ENCODE assay signal across 13 mouse cellular contexts in the genomic region with DNA sequence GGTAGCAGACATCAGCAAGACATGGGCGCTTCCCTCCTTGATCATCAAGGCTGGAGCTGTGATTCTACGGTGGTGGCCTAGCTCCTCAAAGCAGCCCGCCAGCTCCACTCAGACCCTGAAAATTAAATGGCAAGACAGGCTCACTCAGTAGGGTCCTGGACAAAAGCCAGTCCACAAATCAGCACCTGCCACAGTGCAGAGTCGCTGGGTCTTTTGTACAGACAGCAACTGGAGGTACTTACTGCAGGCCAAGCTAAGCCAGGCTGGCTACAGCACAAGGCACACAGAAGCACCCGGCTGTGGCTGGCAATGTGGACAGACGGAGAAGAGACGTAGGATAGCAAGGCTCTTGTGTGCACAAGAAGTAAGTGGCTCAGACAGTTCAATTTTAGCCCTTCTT.
DNase-seq lines count a peak whose midpoint lies in the region; ATAC-seq and TF ChIP-seq lines count a peak whose summit lies in the region.
"Had no signal": no experiment of that assay in that cellular context is flagged by ENCODE, and none has a peak within 500 bp of the region (broad histone marks: within the 10 kb centered on the region; RNA-seq: fewer than 3 reads in every experiment).

No protein-coding gene starts in this region.

- H3K9ac ChIP-seq in heart, embryonic 11.5 days (ENCODE audit: low read depth, low read length) = no peak overlapping the region
- H3K9ac ChIP-seq in heart, adult 2 months (ENCODE audit: low read depth, low read length) = no peak overlapping the region
- no peak overlapping the region for H3K9ac ChIP-seq in neural tube, embryonic 11.5 days (ENCODE audit: low read length)
- H3K9ac ChIP-seq in embryonic facial prominence, embryonic 15.5 days = no peak overlapping the region
- H3K9ac ChIP-seq: limb, embryonic 12.5 days; liver, postnatal 0 days had no signal

- TF ChIP-seq POLR2A in heart, adult 2 months (IDR thresholded peaks at IDR 0.05; ENCODE audit: insufficient read depth, low read depth, low read length) = no peak

- 65% methylated on average over 7 of the region's 7 CpGs for WGBS in heart, embryonic 11.5 days (ENCODE audit: insufficient replicate concordance)
- 75% methylated on average over 7 of the region's 7 CpGs for WGBS in heart, adult 2 months
- WGBS in neural tube, embryonic 11.5 days = 50% methylated on average over 7 of the region's 7 CpGs
- 68% methylated on average over 7 of the region's 7 CpGs for WGBS in embryonic facial prominence, embryonic 15.5 days
- WGBS in limb, embryonic 10.5 days = 92% methylated on average over 7 of the region's 7 CpGs

- 0 out of 2 replicates have a peak, but pooled peaks have one; percentile 7 for ATAC-seq in heart, embryonic 11.5 days (replicated peaks; ENCODE audit: insufficient number of reproducible peaks, low FRiP score, low TSS enrichment)
- ATAC-seq in neural tube, embryonic 11.5 days (ENCODE audit: insufficient read depth, low FRiP score, low TSS enrichment) = peak; percentile 56; the same call in 1 of the 2 replicates
- ATAC-seq in embryonic facial prominence, embryonic 15.5 days (ENCODE audit: insufficient number of reproducible peaks, low FRiP score, low TSS enrichment, low read depth) = 0 out of 2 replicates have a peak, but pooled peaks have one; percentile 27
- ATAC-seq: inflammation-experienced regulatory T-cells, adult 6 months; liver, postnatal 0 days had no signal

- no peak for DNase-seq in heart, adult 2 months
- DNase-seq in neural tube, embryonic 11.5 days (ENCODE audit: low spot score) = peak; percentile 46
- no peak for DNase-seq in neural tube, embryonic 10.5 days (ENCODE audit: extremely low spot score, low spot score)
- no peak for DNase-seq in limb, embryonic 10.5 days (ENCODE audit: low spot score)
- DNase-seq in left cerebral cortex, postnatal 36 days (ENCODE audit: low spot score in 2 of 2) = no peak
- DNase-seq in urinary bladder, postnatal 14 days (ENCODE audit: low spot score) = no peak
- DNase-seq: adrenal gland, postnatal 14 days; layer of hippocampus, adult 9-11 months; liver, postnatal 0 days had no signal

- 0 out of 2 replicates have a peak overlapping the region, but pooled peaks have one; percentile 35 for H3K27ac ChIP-seq in heart, embryonic 11.5 days (ENCODE audit: low read depth, low read length)
- no peak overlapping the region for H3K27ac ChIP-seq in heart, adult 2 months
- no peak overlapping the region for H3K27ac ChIP-seq in neural tube, embryonic 11.5 days (ENCODE audit: low read depth, low read length)
- H3K27ac ChIP-seq in embryonic facial prominence, embryonic 15.5 days (replicated peaks) = no peak overlapping the region
- H3K27ac ChIP-seq in limb, embryonic 10.5 days = 0 out of 2 replicates have a peak overlapping the region, but pooled peaks have one; percentile 1
- H3K27ac ChIP-seq: limb, embryonic 12.5 days had no signal

- no peak for TF ChIP-seq CTCF in heart, adult 2 months (IDR thresholded peaks at IDR 0.05)

- no peak for TF ChIP-seq EP300 in heart, adult 2 months (IDR thresholded peaks at IDR 0.05; ENCODE audit: insufficient read depth, low read depth, low read length)

- intact Hi-C loops in heart, adult 2 months (cut with DNase I) = no loop called here
- intact Hi-C loops in left cerebral cortex, postnatal 36 days (cut with DNase I) = no loop called here

- no peaks in the 10 kb centered on the region for H3K79me2 ChIP-seq in heart, adult 2 months (replicated peaks; ENCODE audit: control insufficient read depth, insufficient read depth, low read length)

- H3K4me3 ChIP-seq in heart, embryonic 11.5 days (ENCODE audit: low read depth, low read length) = no peak overlapping the region
- H3K4me3 ChIP-seq in heart, adult 2 months = no peak overlapping the region
- no peak overlapping the region for H3K4me3 ChIP-seq in neural tube, embryonic 11.5 days (ENCODE audit: low read depth, low read length)
- H3K4me3 ChIP-seq in embryonic facial prominence, embryonic 15.5 days (replicated peaks) = no peak overlapping the region
- no peak overlapping the region for H3K4me3 ChIP-seq in limb, embryonic 10.5 days
- H3K4me3 ChIP-seq: limb, embryonic 12.5 days had no signal

- H3K27me3 ChIP-seq in heart, embryonic 11.5 days (ENCODE audit: control insufficient read depth, insufficient read depth, low read length) = no peaks in the 10 kb centered on the region
- no peaks in the 10 kb centered on the region for H3K27me3 ChIP-seq in heart, adult 2 months (ENCODE audit: control insufficient read depth, insufficient read depth, low read length)
- no peaks in the 10 kb centered on the region for H3K27me3 ChIP-seq in neural tube, embryonic 11.5 days (ENCODE audit: control insufficient read depth, insufficient read depth, low read length)
- no peaks in the 10 kb centered on the region for H3K27me3 ChIP-seq in embryonic facial prominence, embryonic 15.5 days
- no peaks in the 10 kb centered on the region for H3K27me3 ChIP-seq in limb, embryonic 10.5 days (ENCODE audit: low read depth, poor library complexity, severe bottlenecking)

- H3K9me3 ChIP-seq in heart, embryonic 11.5 days (replicated peaks; ENCODE audit: control insufficient read depth, low read length) = no peaks in the 10 kb centered on the region
- no peaks in the 10 kb centered on the region for H3K9me3 ChIP-seq in neural tube, embryonic 11.5 days (ENCODE audit: control insufficient read depth, low read length)
- H3K9me3 ChIP-seq in embryonic facial prominence, embryonic 15.5 days (replicated peaks) = no peaks in the 10 kb centered on the region
- no peaks in the 10 kb centered on the region for H3K9me3 ChIP-seq in limb, embryonic 10.5 days (replicated peaks)
- H3K9me3 ChIP-seq: limb, embryonic 12.5 days had no signal

- no peaks in the 10 kb centered on the region for H3K36me3 ChIP-seq in heart, embryonic 11.5 days (ENCODE audit: control insufficient read depth, insufficient read depth, low read length)
- H3K36me3 ChIP-seq in heart, adult 2 months (ENCODE audit: control insufficient read depth, insufficient read depth, low read length) = no peaks in the 10 kb centered on the region
- no peaks in the 10 kb centered on the region; the same call in 1 of the 2 replicates for H3K36me3 ChIP-seq in neural tube, embryonic 11.5 days (ENCODE audit: control insufficient read depth, insufficient read depth, low read length)
- H3K36me3 ChIP-seq in embryonic facial prominence, embryonic 15.5 days = no peaks in the 10 kb centered on the region
- peaks cover 8% of the 10 kb centered on the region for H3K36me3 ChIP-seq in limb, embryonic 10.5 days
- H3K36me3 ChIP-seq: limb, embryonic 12.5 days had no signal

- H3K4me1 ChIP-seq in heart, embryonic 11.5 days (ENCODE audit: control insufficient read depth, insufficient read depth, low read length) = peaks cover 49% of the 10 kb centered on the region
- H3K4me1 ChIP-seq in heart, adult 2 months (ENCODE audit: control insufficient read depth, insufficient read depth, low read length) = no peaks in the 10 kb centered on the region
- peaks cover 11% of the 10 kb centered on the region for H3K4me1 ChIP-seq in neural tube, embryonic 11.5 days (ENCODE audit: control insufficient read depth, insufficient read depth, low read length)
- H3K4me1 ChIP-seq in embryonic facial prominence, embryonic 15.5 days = peaks cover 35% of the 10 kb centered on the region
- peaks cover 72% of the 10 kb centered on the region for H3K4me1 ChIP-seq in limb, embryonic 10.5 days

- no peak overlapping the region for H3K4me2 ChIP-seq in heart, embryonic 11.5 days
- H3K4me2 ChIP-seq in neural tube, embryonic 11.5 days (ENCODE audit: low read depth) = no peak overlapping the region
- no peak overlapping the region for H3K4me2 ChIP-seq in embryonic facial prominence, embryonic 15.5 days (replicated peaks)
- H3K4me2 ChIP-seq: limb, embryonic 12.5 days had no signal

Comparison
In these comparisons a context has a peak if more than half of its experiments do, and no peak if none do; other contexts are left out.
1. H3K27ac ChIP-seq: peak in heart, embryonic 11.5 days (single experiment) and limb, embryonic 10.5 days (single experiment); none in heart, adult 2 months (single experiment), neural tube, embryonic 11.5 days (single experiment) and embryonic facial prominence, embryonic 15.5 days (single experiment).
2. Peak in every context shown above with its lines, with median percentiles within 50 percentile points of each other: ATAC-seq.